Mouse (Mus musculus) forebrain, embryonic 15.5 days (tissue): ENCODE data around the gene Kalrn. TPM values are rescaled to one million over a fixed set of nuclear protein-coding genes. Genes with fewer than 3 reads are reported as not detected.
A peak's percentile ranks its signal among the peaks of the same experiment; 100 is the strongest.

Source experiments
- ATAC-seq: fragments of 200-750 bp; cut with Nextera tagmentation; replicated peaks from 2 replicates; pipeline ENCODE4 v1.8.0; 2017; ENCODE audit warnings: mild to moderate bottlenecking, moderate TSS enrichment, moderate library complexity
- H3K27ac ChIP-seq: fragments of 300-500 bp; sonication (generic); replicated peaks from 2 replicates; pipeline ENCODE4 v1.5.1; 2015; ENCODE audit warnings: mild to moderate bottlenecking, inconsistent platforms
- H3K27me3 ChIP-seq: fragments of 300-500 bp; sonication (generic); 2 replicates; pipeline ENCODE4 v1.6.1; 2015; ENCODE audit warnings: inconsistent platforms
- H3K36me3 ChIP-seq: fragments of 300-500 bp; sonication (generic); 2 replicates; pipeline ENCODE4 v1.6.1; 2015; ENCODE audit warnings: mild to moderate bottlenecking, inconsistent platforms
- H3K4me1 ChIP-seq: fragments of 300-500 bp; sonication (generic); 2 replicates; pipeline ENCODE4 v1.6.1; 2015; ENCODE audit warnings: inconsistent platforms
- H3K4me2 ChIP-seq: fragments of 300-500 bp; sonication (generic); replicated peaks from 2 replicates; pipeline ENCODE4 v1.6.1; 2015; ENCODE audit warnings: mild to moderate bottlenecking, inconsistent platforms
- H3K4me3 ChIP-seq: fragments of 300-500 bp; sonication (generic); 2 replicates; pipeline ENCODE4 v1.5.1; 2015; ENCODE audit warnings: mild to moderate bottlenecking, inconsistent platforms
- H3K9ac ChIP-seq: fragments of 300-500 bp; sonication (generic); replicated peaks from 2 replicates; pipeline ENCODE4 v1.6.1; 2015; ENCODE audit warnings: mild to moderate bottlenecking, inconsistent platforms
- H3K9me3 ChIP-seq: fragments of 300-500 bp; sonication (generic); 2 replicates; pipeline ENCODE4 v1.6.1; 2016; ENCODE audit warnings: inconsistent platforms
- WGBS: fragments of 180-500 bp; shearing (Covaris S2); methylation state at CpG from one replicate; pipeline ENCODE4 v1.1.7; 2015; ENCODE audit warnings: mixed read lengths; 5-methylcytosine and 5-hydroxymethylcytosine counted together
- polyA plus RNA-seq: library from polyadenylated mRNA; unstranded; fragments of >200 nt; fragmentation: Nextera tagmentation; extraction: Ambion mirVana; gene quantifications from 2 replicates; pipeline ENCODE4 v1.2.1, GENCODE M21; 2015

The Kalrn gene
- polyA plus RNA-seq, 1 experiment from 2014 or later, result 36.4 TPM

DNA sequence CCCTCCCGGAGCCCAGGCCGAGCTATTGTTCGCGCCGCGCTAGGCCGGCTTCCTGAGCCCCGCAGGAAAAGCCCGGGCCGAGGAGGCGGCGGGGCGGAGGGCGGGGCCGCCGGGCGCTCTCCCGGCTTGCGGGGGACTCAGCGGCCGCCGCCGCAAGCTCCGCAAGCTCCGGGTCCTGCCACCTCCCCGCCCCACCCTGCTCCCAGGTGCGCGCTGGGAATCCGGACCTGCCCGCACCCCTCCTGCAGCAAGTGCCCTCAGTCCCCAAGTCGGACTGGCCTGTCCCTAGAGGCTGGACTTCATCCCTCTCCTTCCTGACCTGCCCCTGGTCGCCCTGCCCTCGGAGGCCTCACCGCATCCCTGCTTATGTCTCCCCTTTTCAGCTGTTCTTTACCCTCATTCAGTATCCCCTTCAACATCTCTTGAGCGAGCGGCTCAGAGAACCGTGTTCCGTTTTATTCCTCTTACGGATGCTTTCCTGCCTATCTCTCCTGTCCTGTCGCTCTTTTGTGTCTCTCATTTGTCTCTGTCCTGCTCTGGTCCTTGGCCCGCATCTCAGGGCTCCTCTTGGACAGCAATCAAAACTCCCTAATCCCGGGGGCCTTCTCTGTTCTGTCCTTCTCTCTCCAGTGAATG lies 642 bp upstream of the Kalrn start:
- peak overlapping the region; percentile 99 for H3K27ac ChIP-seq
- no peaks in the 10 kb centered on the region for H3K36me3 ChIP-seq
- peak overlapping the region; percentile 81 for H3K4me2 ChIP-seq
- H3K4me3 ChIP-seq, result peak overlapping the region; percentile 95
- no peaks in the 10 kb centered on the region for H3K27me3 ChIP-seq
- H3K9me3 ChIP-seq, result no peaks in the 10 kb centered on the region; the same call in 1 of the 2 replicates
- ATAC-seq, result peak; percentile 83
- peak overlapping the region; percentile 94 for H3K9ac ChIP-seq
- WGBS, result 1% methylated on average over 26 of the region's 42 CpGs
- peaks cover 39% of the 10 kb centered on the region for H3K4me1 ChIP-seq

DNA sequence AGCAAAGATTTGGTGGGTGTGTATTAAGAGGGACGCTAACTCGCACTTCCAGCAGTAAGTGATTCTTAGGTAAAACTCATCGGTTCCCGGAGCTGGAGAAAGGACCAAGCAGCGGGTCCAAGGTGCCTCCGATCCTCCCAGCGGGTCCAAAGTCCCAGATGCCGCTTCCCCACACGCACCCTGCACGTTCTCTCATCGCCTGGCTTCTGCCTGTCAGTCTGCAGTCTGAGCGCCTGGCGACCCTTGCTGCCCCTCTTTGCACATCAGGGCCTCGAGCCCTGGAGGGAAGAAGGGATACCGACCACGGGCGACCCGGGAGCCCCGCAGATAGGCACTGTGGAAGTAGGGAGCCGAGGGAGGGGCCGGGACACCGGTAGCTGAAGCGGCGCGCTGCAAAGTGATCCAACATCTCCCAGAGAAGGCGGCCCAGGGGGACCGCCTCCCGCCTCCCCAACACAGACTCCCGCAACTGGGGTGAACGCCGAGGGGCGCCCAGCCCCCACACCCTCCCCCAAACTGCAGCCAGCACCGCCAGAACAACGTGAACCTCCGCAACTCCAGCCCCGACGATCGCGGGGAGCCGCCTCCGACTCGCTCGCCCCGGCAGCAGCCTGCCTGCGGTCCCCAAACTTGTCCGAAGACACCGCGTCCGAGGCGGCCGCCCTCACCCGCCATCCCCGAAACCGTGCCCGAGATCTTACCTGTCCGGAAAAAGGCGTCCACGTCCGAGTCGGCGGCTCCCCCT lies 754 bp downstream of the Kalrn start:
- no peaks in the 10 kb centered on the region; the same call in 1 of the 2 replicates for H3K9me3 ChIP-seq
- ATAC-seq, result peak; percentile 20
- no peaks in the 10 kb centered on the region for H3K27me3 ChIP-seq
- H3K36me3 ChIP-seq, result no peaks in the 10 kb centered on the region
- H3K4me1 ChIP-seq, result peaks cover 46% of the 10 kb centered on the region
- WGBS, result under 1% methylated on average over 61 of the region's 61 CpGs
- H3K27ac ChIP-seq, result peak overlapping the region; percentile 99
- peak overlapping the region; percentile 95 for H3K4me3 ChIP-seq
- H3K4me2 ChIP-seq, result peak overlapping the region; percentile 81
- peak overlapping the region; percentile 94 for H3K9ac ChIP-seq

DNA sequence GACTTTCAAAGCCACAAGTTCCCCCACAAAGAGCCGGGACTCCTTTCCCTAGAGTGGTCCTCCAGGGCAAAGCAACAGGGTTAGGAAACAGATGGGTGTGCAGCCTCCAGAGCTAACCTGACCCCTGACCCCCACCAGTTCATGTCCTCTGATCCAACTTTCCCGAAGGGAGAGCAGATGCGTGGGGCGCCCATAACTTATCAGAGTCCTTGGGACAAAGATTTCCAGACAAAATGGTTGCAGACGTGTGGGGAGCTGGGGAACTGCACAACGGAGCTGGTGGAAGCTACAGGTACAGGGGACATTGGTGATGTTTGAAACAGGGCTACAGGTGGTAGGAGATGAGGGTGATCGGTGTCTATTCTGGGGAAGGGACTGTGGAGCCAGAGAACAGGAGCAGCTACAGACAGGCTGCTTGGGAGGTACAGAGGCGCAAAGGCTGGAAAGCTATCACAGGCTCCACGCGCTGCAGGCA lies 1.4 kb downstream of the Kalrn start:
- 2% methylated on average over 10 of the region's 10 CpGs for WGBS
- Histone ChIP-seq H3K27ac (peak overlapping the region; percentile 99), H3K4me2 (peak overlapping the region; percentile 81)

DNA sequence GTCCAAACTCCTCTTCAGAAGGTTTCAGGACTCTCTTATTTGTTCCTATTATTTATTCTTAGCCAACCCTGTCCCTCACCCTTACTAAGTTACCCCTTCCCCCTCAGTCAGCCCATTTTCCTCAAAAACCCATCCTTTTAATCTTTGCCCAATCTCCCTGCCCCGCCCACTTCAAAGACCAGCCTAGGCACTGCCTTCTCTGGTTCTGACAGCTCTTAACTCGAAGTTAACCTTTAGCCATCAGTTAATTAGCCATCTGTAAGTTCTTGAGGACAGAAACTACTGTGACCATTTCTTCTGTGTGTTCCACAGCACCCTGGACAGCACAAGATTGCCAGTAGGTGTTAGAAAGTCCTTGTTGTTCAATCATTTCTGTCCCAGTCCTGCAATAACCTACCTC lies 3.4 kb downstream of the Kalrn start:
- H3K27ac ChIP-seq, result no peak overlapping the region
- no peak for ATAC-seq
- H3K36me3 ChIP-seq, result no peaks in the 10 kb centered on the region
- 50% methylated on average over 2 of the region's 2 CpGs for WGBS
- H3K4me3 ChIP-seq, result no peak overlapping the region
- no peaks in the 10 kb centered on the region for H3K27me3 ChIP-seq
- H3K4me2 ChIP-seq, result no peak overlapping the region
- no peaks in the 10 kb centered on the region for H3K9me3 ChIP-seq
- no peak overlapping the region for H3K9ac ChIP-seq
- H3K4me1 ChIP-seq, result peaks cover 59% of the 10 kb centered on the region

More for the DNA sequence above, 1.4 kb downstream of the Kalrn start:
- Histone ChIP-seq H3K4me1 (peaks cover 46% of the 10 kb centered on the region), H3K9me3 (no peaks in the 10 kb centered on the region), H3K4me3 (peak overlapping the region; percentile 95), H3K27me3 (no peaks in the 10 kb centered on the region), H3K36me3 (no peaks in the 10 kb centered on the region), H3K9ac (peak overlapping the region; percentile 94)
- peak; percentile 23; the same call in 1 of the 2 replicates for ATAC-seq

DNA sequence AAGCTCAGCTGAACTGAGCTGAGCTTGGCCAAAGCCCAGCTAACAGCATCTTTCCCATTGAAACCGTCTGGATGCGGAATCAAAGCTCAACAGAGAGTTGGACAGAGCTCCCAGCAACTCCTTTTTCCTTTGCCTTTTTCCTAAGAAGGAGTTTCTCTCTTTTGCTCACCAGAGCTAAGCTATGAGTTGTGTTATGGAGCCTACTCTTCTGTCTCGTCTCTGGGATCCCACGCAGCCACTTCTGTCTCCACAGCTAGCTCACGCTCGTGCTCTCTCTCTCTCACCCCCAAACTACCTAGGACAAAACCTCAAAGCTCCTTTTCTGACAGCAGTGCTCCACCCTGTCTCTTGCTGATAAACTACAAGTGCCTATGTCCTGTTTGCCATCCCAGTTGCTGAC lies 4.5 kb downstream of the Kalrn start:
- no peak overlapping the region for H3K27ac ChIP-seq
- no peaks in the 10 kb centered on the region for H3K36me3 ChIP-seq
- H3K9ac ChIP-seq, result no peak overlapping the region
- no peak for ATAC-seq
- no peaks in the 10 kb centered on the region for H3K27me3 ChIP-seq
- H3K4me1 ChIP-seq, result peaks cover 61% of the 10 kb centered on the region
- no peaks in the 10 kb centered on the region for H3K9me3 ChIP-seq
- WGBS, result 76% methylated on average over 6 of the region's 6 CpGs
- H3K4me3 ChIP-seq, result no peak overlapping the region
- no peak overlapping the region for H3K4me2 ChIP-seq

DNA sequence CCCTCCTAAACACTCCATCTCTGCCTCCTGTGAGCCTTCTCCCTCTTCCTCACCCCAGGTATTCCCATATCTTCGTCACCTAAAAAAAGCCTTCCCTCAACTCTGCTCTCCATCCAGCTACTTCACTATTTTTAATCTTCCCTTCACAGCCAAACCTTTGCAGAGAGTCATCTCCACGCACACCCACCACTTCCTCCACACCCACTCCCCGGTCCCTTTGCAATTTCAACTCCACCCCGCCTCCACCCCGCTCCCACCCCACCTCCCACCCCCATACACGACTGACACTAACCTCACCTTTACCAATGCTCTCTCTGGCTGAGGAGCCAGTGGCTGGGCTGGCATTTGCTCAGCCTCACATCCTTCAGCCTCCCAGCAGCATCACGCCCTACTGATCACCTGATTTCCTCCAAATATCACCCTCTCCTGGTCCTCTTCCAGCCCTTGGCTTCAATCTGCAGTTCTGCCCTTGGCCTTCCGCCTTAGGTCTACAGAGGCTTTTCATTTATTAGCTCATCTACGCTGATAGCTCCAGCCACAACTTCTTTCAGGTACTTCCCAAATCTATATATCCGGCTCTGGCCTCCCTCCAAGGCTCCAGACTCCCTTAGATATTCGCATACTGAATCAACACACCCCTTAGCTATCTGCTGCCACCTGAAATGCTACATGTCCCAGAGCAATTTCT lies 9.6 kb downstream of the Kalrn start:
- 78% methylated on average over 11 of the region's 11 CpGs for WGBS
- H3K36me3 ChIP-seq, result no peaks in the 10 kb centered on the region
- no peak for ATAC-seq
- no peak overlapping the region for H3K4me3 ChIP-seq
- no peak overlapping the region for H3K9ac ChIP-seq
- no peaks in the 10 kb centered on the region for H3K27me3 ChIP-seq
- peaks cover 72% of the 10 kb centered on the region for H3K4me1 ChIP-seq
- H3K27ac ChIP-seq, result no peak overlapping the region
- no peaks in the 10 kb centered on the region for H3K9me3 ChIP-seq
- H3K4me2 ChIP-seq, result no peak overlapping the region

DNA sequence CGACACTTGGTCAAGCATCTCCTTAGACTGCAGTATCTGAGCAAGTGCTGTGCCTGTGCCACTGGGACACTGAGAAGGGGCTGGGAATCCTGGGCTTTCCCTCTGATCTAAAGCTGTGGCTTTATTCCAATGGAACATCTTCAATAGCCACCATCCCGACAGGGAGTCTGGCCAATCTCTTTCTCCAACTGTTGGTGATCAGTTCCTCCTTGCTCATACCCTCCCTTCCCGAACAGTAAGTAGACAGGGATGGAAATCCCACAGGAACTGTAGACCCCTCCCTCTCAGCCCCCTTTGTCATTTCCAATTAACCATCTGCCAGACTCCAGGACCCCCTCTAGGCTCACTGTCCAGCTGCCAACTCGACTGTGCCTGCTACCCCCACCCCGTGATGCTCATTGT lies 11.6 kb downstream of the Kalrn start:
- no peak overlapping the region for H3K4me3 ChIP-seq
- 7% methylated on average over 5 of the region's 5 CpGs for WGBS
- H3K27ac ChIP-seq, result peak overlapping the region; percentile 59
- H3K9me3 ChIP-seq, result no peaks in the 10 kb centered on the region
- H3K27me3 ChIP-seq, result no peaks in the 10 kb centered on the region
- ATAC-seq, result peak; percentile 68
- H3K36me3 ChIP-seq, result no peaks in the 10 kb centered on the region
- no peak overlapping the region for H3K9ac ChIP-seq
- peaks cover 78% of the 10 kb centered on the region for H3K4me1 ChIP-seq
- H3K4me2 ChIP-seq, result no peak overlapping the region

DNA sequence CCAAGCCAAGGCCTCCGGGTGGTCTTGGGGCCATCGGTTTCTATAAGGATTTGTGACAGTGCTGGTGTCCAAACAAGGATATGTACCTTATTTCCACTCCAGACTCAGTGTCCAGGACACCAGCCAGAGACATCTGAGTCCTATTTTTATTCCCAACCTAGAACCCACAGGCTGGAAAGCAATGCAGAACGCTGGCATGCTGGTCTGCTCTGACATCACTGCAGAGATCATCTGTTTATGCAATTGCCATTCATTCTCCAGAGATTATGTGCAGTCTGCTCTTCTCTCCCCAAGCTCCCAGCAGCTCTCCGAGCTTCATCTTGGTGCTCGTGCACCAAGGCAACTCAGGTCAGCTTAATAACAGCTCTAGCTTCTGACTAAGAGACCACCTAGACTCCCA lies 12.5 kb downstream of the Kalrn start:
- Histone ChIP-seq H3K4me3 (no peak overlapping the region), H3K4me2 (no peak overlapping the region), H3K4me1 (peaks cover 82% of the 10 kb centered on the region), H3K36me3 (no peaks in the 10 kb centered on the region), H3K9me3 (no peaks in the 10 kb centered on the region), H3K9ac (no peak overlapping the region), H3K27me3 (no peaks in the 10 kb centered on the region), H3K27ac (no peak overlapping the region)
- 47% methylated on average over 5 of the region's 5 CpGs for WGBS
- no peak for ATAC-seq

DNA sequence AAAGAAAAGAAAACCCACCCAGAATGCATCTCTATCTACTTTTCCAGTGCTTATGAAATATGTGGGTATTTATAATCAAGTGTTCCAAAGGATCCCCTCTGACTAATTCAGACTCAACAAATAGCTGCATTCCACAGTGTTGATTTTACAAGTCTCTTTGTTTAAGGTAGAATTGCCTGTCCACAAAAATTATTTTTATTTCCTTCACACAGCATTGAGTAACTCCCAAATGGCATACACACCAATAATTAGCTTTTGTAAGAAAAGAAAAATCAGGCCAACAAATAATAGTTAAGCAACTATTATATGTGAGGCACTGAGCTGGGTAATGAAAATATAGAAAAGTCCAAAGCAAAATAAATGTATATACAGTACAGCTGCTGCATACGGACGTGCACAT lies 12.9 kb downstream of the Kalrn start:
- WGBS, result 72% methylated on average over 2 of the region's 2 CpGs
- Histone ChIP-seq H3K9ac (no peak overlapping the region), H3K9me3 (no peaks in the 10 kb centered on the region), H3K4me1 (peaks cover 82% of the 10 kb centered on the region), H3K27me3 (no peaks in the 10 kb centered on the region), H3K36me3 (no peaks in the 10 kb centered on the region), H3K4me2 (no peak overlapping the region), H3K27ac (no peak overlapping the region), H3K4me3 (no peak overlapping the region)
- ATAC-seq, result no peak

DNA sequence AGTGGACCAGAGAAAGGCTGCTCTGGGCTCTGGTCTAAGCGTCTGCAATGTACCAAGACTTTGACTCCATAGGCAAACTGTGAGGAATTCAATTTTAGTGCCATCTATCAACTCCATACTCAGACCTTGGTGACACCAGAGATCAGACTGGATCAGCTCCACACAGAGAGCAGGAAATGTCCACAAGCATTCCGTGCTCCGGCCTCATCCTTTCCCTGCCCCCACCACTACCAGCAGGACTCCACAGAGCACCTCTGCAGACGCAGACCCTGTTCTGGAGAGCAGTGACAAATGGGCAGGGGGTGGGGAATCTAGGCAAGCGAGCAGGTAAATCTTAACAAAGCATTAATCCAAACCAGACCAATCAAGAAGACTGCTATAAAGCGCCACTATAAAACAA lies 15.4 kb downstream of the Kalrn start:
- no peak overlapping the region for H3K27ac ChIP-seq
- no peak for ATAC-seq
- peaks cover 80% of the 10 kb centered on the region for H3K4me1 ChIP-seq

DNA sequence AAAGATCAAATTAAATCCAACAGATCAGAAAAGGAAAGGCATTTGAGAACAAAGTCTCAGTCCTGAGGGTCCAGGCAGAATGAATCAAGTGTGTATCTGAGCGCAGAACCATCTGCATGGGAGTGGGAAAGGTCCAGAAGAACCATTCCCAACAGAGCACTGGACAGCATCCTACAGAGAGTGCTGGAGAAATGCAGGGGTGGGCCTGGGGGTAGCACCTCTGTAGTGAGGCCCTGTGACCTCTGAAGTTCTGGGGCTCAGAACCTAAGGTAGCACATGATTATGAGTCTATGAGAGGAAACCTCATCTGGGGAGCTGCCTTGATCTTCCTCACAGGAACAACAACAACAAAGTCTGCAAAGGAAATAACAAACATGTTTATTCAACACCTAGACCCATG lies 20.6 kb downstream of the Kalrn start:
- no peak for ATAC-seq
- Histone ChIP-seq H3K4me3 (no peak overlapping the region), H3K4me1 (peaks cover 72% of the 10 kb centered on the region), H3K9ac (no peak overlapping the region), H3K27me3 (no peaks in the 10 kb centered on the region), H3K9me3 (no peaks in the 10 kb centered on the region), H3K36me3 (no peaks in the 10 kb centered on the region), H3K27ac (no peak overlapping the region), H3K4me2 (no peak overlapping the region)
- 56% methylated on average over 1 of the region's 1 CpGs for WGBS

More for the DNA sequence above, 15.4 kb downstream of the Kalrn start:
- Histone ChIP-seq H3K36me3 (no peaks in the 10 kb centered on the region), H3K9me3 (no peaks in the 10 kb centered on the region), H3K9ac (no peak overlapping the region), H3K27me3 (no peaks in the 10 kb centered on the region), H3K4me3 (no peak overlapping the region), H3K4me2 (no peak overlapping the region)
- WGBS, result 61% methylated on average over 6 of the region's 6 CpGs

DNA sequence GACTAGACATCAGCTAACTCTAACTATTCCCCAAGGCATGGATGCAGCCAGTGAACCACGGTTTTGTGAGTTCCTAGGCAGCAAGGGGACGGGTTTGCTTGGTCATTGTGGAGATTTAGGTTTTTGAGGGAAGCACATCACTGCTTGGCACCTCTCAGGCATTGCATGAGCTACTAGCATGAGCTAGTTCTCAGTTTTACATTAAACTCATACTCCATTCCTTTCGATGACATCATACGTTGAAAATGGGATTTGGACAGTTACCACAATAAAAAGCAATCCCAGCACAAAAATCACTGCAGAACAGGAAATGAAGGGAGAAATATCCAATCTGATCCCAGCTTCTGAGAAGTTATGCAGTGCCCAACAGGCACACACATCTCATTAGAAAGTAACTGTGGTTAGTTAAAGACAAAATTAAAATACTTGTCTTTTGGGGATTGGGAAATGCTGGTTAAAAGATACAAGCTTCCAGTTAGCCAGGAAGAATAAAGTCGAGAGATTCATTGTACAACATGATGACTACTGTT lies 23.8 kb downstream of the Kalrn start:
- no peak overlapping the region for H3K4me3 ChIP-seq
- 87% methylated on average over 5 of the region's 5 CpGs for whole genome bisulfite sequencing
- no peaks in the 10 kb centered on the region for H3K36me3 ChIP-seq
- no peaks in the 10 kb centered on the region for H3K27me3 ChIP-seq
- peaks cover 71% of the 10 kb centered on the region for H3K4me1 ChIP-seq
- no peak for ATAC-seq
- H3K9me3 ChIP-seq, result no peaks in the 10 kb centered on the region
- H3K9ac ChIP-seq, result no peak overlapping the region
- H3K27ac ChIP-seq, result no peak overlapping the region
- no peak overlapping the region for H3K4me2 ChIP-seq
